Comparison of ENCODE assay signal across 8 mouse cellular contexts in genomic region chr12:111816528-111816927, GRCm38 (mm10). TPM values are rescaled to one million over a fixed set of nuclear protein-coding genes. Genes with fewer than 3 reads are reported as not detected.
DNase-seq lines count a peak whose midpoint lies in the region; ATAC-seq lines count a peak whose summit lies in the region.

No protein-coding gene starts in this region.

- no peak for ATAC-seq in midbrain, embryonic 12.5 days (ENCODE audit: low FRiP score, low read depth)
- ATAC-seq in midbrain, embryonic 11.5 days (ENCODE audit: low FRiP score), result no peak

- no peak overlapping the region for H3K4me3 ChIP-seq in midbrain, embryonic 12.5 days
- H3K4me3 ChIP-seq in midbrain, embryonic 11.5 days (ENCODE audit: low read depth, low read length), result no peak overlapping the region
- H3K4me3 ChIP-seq in limb, embryonic 10.5 days, result no peak overlapping the region

- no peak for DNase-seq in midbrain, embryonic 11.5 days (ENCODE audit: low spot score, missing footprints)
- DNase-seq in frontal cortex, adult 2 months (ENCODE audit: extremely low spot score in 1 of 2, low spot score in 1 of 2), result peak; percentile 63 to 84
- DNase-seq in heart, postnatal 4 days, result peak; percentile 59
- no peak for DNase-seq in limb, embryonic 10.5 days (ENCODE audit: low spot score)
- DNase-seq in ovary, postnatal 10 days (ENCODE audit: low spot score), result peak; percentile 53
- DNase-seq in adipocyte (ENCODE audit: low spot score), result no peak
- DNase-seq in spleen, postnatal 14 days (ENCODE audit: low spot score in 2 of 2), result no peak

- no peaks in the 10 kb centered on the region for H3K9me3 ChIP-seq in midbrain, embryonic 12.5 days
- no peaks in the 10 kb centered on the region for H3K9me3 ChIP-seq in midbrain, embryonic 11.5 days (ENCODE audit: control insufficient read depth, low read length)
- no peaks in the 10 kb centered on the region for H3K9me3 ChIP-seq in limb, embryonic 10.5 days (replicated peaks)

- peaks cover 6% of the 10 kb centered on the region; the same call in 1 of the 2 replicates for H3K27me3 ChIP-seq in midbrain, embryonic 12.5 days
- H3K27me3 ChIP-seq in midbrain, embryonic 11.5 days (ENCODE audit: control insufficient read depth, insufficient read depth, low read length), result no peaks in the 10 kb centered on the region
- no peaks in the 10 kb centered on the region for H3K27me3 ChIP-seq in limb, embryonic 10.5 days (ENCODE audit: low read depth, poor library complexity, severe bottlenecking)

- WGBS in midbrain, embryonic 12.5 days, result 66% methylated on average over 13 of the region's 13 CpGs
- 63% methylated on average over 13 of the region's 13 CpGs for WGBS in midbrain, embryonic 11.5 days
- 74% methylated on average over 13 of the region's 13 CpGs for WGBS in limb, embryonic 10.5 days

- H3K9ac ChIP-seq in midbrain, embryonic 12.5 days (replicated peaks), result no peak overlapping the region
- no peak overlapping the region for H3K9ac ChIP-seq in midbrain, embryonic 11.5 days (ENCODE audit: low read length)

- H3K4me2 ChIP-seq in midbrain, embryonic 12.5 days (replicated peaks), result peak overlapping the region; percentile 12
- no peak overlapping the region for H3K4me2 ChIP-seq in midbrain, embryonic 11.5 days

- no peaks in the 10 kb centered on the region for H3K36me3 ChIP-seq in midbrain, embryonic 12.5 days
- no peaks in the 10 kb centered on the region; the same call in 1 of the 2 replicates for H3K36me3 ChIP-seq in midbrain, embryonic 11.5 days (ENCODE audit: control insufficient read depth, insufficient read depth, low read length)
- peaks cover 30% of the 10 kb centered on the region for H3K36me3 ChIP-seq in limb, embryonic 10.5 days

- peaks cover 33% of the 10 kb centered on the region for H3K4me1 ChIP-seq in midbrain, embryonic 12.5 days
- peaks cover 26% of the 10 kb centered on the region for H3K4me1 ChIP-seq in midbrain, embryonic 11.5 days (ENCODE audit: control insufficient read depth, insufficient read depth, low read length)
- peaks cover 51% of the 10 kb centered on the region for H3K4me1 ChIP-seq in limb, embryonic 10.5 days

- H3K27ac ChIP-seq in midbrain, embryonic 12.5 days (replicated peaks), result no peak overlapping the region
- no peak overlapping the region for H3K27ac ChIP-seq in midbrain, embryonic 11.5 days (ENCODE audit: low read depth, low read length)
- peak overlapping the region; percentile 23; the same call in 1 of the 2 replicates for H3K27ac ChIP-seq in limb, embryonic 10.5 days

RNA-seq across cellular contexts. Expression of gene Zfyve21, which starts 2.6 kb away (rescaled TPM):
- 54.1 and 57.5 TPM in 2 replicates for polyA plus RNA-seq in midbrain, embryonic 12.5 days (2016; fragmentation: Nextera tagmentation; extraction: Ambion mirVana)
- polyA plus RNA-seq in midbrain, embryonic 11.5 days (2014; fragmentation: Nextera tagmentation; extraction: Ambion mirVana), result 63.7 and 64.1 TPM in 2 replicates
- polyA plus RNA-seq in frontal cortex, adult 2 months (2012; rRNA removed), result 42.4 and 43.3 TPM in 2 replicates
- total RNA-seq in heart, postnatal 4 days (2021), result 10 to 100 TPM; 36.2 to 38.7 TPM
- 69.8 and 75.8 TPM in 2 replicates for polyA plus RNA-seq in limb, embryonic 10.5 days (2016; fragmentation: Nextera tagmentation; extraction: Ambion mirVana)

RNA-seq across cellular contexts. Expression of gene Xrcc3, which starts 2.9 kb away (rescaled TPM):
- polyA plus RNA-seq in midbrain, embryonic 12.5 days (2016; fragmentation: Nextera tagmentation; extraction: Ambion mirVana), result 7.4 and 7.9 TPM in 2 replicates
- polyA plus RNA-seq in midbrain, embryonic 11.5 days (2014; fragmentation: Nextera tagmentation; extraction: Ambion mirVana), result 11.1 and 12.6 TPM in 2 replicates
- 18.7 and 19.9 TPM in 2 replicates for polyA plus RNA-seq in frontal cortex, adult 2 months (2012; rRNA removed)
- 1 to 10 TPM; 4.8 to 5.5 TPM for total RNA-seq in heart, postnatal 4 days (2021)
- 21.6 and 23.9 TPM in 2 replicates for polyA plus RNA-seq in limb, embryonic 10.5 days (2016; fragmentation: Nextera tagmentation; extraction: Ambion mirVana)

RNA-seq across cellular contexts. Expression of gene Klc1, which starts 57.9 kb away (rescaled TPM):
- 382 and 402 TPM in 2 replicates for polyA plus RNA-seq in midbrain, embryonic 12.5 days (2016; fragmentation: Nextera tagmentation; extraction: Ambion mirVana)
- 282 and 288 TPM in 2 replicates for polyA plus RNA-seq in midbrain, embryonic 11.5 days (2014; fragmentation: Nextera tagmentation; extraction: Ambion mirVana)
- 916 and 954 TPM in 2 replicates for polyA plus RNA-seq in frontal cortex, adult 2 months (2012; rRNA removed)
- 100 to 1,000 TPM; 159 to 169 TPM for total RNA-seq in heart, postnatal 4 days (2021)
- 87.5 and 98.0 TPM in 2 replicates for polyA plus RNA-seq in limb, embryonic 10.5 days (2016; fragmentation: Nextera tagmentation; extraction: Ambion mirVana)

Comparison
In these comparisons a context has a peak if more than half of its experiments do, and no peak if none do; other contexts are left out.
1. DNase-seq: peak in frontal cortex, adult 2 months (2 of 2), heart, postnatal 4 days (single experiment) and ovary, postnatal 10 days (single experiment); none in midbrain, embryonic 11.5 days (single experiment), limb, embryonic 10.5 days (single experiment), adipocyte (single experiment) and spleen, postnatal 14 days (0 of 2).